Mouse (Mus musculus) NIH3T3 (cell line): Measurements from ENCODE around the gene Il21r.
A peak's percentile ranks its signal among the peaks of the same experiment; 100 is the strongest.

Source experiments
- DNase-seq: peaks from one replicate; pipeline ENCODE4 v3.0.0-alpha.2; 2012; ENCODE audit warnings: low read depth

Il21r gene

DNA sequence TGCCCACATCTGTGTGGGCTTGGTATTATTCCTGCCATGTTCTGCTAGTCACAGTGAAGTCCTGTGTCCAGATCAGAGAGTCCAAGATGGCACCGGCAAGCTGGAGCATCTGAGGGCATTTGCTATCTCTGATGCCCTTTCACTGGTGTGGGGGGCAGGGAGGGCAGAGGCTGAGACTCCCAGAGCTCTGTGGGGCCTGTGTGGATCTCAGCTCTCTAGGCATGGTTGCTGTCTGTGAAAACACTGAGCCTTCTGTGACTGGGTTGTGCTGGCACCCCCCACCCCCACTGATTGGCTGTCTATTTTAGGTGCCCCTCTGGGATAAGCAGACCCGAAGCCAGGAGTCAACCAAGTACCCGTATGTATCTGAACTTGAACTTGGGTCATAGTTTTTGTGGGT lies 28.4 kb upstream of the Il21r start:
- DNase-seq: no peak

DNA sequence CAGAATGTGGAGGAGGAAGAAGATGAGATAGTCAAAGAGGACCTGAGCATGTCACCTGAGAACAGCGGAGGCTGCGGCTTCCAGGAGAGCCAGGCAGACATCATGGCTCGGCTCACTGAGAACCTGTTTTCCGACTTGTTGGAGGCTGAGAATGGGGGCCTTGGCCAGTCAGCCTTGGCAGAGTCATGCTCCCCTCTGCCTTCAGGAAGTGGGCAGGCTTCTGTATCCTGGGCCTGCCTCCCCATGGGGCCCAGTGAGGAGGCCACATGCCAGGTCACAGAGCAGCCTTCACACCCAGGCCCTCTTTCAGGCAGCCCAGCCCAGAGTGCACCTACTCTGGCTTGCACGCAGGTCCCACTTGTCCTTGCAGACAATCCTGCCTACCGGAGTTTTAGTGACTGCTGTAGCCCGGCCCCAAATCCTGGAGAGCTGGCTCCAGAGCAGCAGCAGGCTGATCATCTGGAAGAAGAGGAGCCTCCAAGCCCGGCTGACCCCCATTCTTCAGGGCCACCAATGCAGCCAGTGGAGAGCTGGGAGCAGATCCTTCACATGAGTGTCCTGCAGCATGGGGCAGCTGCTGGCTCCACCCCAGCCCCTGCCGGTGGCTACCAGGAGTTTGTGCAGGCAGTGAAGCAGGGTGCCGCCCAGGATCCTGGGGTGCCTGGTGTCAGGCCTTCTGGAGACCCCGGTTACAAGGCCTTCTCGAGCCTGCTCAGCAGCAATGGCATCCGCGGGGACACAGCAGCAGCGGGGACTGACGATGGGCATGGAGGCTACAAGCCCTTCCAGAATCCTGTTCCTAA lies 27.3 kb upstream of the Il21r start:
- DNase-seq: no peak

GRCm38 (mm10) chr7:125576982-125577381 lies 26.2 kb upstream of the Il21r start:
- DNase-seq: peak; percentile 88

DNA sequence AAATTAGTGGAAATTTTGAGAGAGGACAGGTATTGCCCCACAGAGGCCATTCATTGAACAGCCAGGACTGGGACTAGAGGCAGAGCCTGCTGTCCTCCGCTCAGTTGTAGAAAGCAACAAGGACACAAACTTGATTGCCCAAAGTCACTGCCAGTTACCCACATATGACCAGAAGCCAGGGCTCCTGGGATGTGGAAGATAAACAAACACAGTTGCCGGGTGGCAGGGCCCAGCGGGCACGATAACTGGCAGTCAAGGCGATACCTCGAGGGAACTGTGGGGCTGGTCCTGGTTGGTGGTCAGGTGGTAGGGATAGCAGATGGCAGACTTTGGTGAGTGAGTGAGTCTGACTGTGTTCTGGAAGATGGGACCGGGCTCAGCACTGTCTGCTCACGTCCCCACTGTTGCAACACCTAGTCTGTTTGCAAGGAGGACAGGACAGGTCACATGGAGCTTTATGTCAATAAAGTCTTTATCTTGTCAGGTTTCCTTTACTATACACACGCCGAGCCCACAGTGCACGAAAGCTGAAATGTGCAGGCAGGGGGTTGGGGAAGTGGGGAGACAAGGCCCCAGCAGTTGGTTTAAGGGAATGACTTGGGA lies 25.6 kb upstream of the Il21r start:
- no peak for DNase-seq

- no peak for DNase-seq
Observed at GRCm38 (mm10) chr7:125578106-125578505, 25.1 kb upstream of the Il21r start.

DNA sequence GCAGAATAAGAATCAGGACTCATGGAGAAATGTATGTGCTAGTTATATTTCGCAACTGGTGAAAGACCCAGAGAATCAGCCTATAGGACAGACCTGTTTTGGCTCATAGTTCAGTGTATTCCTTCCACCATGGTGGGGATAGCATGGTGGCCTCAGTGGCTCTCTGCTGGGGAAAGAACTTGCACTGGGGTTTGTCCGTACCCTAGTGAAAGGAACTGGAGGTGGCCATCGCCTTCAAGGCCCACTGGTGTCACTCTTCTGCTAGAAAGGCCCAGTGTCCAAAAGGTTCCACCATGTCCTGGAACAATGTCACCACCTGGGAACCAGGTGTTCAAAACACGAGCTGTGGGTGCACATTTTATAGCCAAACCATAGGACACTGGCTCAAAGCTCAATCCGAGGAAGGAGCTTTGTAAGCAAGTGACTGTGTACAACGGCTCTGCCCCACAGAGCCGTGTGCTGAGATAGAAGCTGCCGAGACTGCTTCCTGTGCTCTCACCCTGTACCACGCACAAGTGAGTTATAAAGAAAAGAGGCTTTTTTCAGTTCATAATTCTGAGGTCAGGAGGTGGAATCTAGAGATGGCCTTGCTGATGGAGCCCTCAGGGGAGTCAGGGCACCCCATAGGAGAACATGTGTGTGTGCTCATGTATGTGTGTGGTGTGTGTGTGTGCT lies 23.5 kb upstream of the Il21r start:
- no peak for DNase-seq

- no peak for DNase-seq
Observed at GRCm38 (mm10) chr7:125580220-125580549, 23.0 kb upstream of the Il21r start.

DNA sequence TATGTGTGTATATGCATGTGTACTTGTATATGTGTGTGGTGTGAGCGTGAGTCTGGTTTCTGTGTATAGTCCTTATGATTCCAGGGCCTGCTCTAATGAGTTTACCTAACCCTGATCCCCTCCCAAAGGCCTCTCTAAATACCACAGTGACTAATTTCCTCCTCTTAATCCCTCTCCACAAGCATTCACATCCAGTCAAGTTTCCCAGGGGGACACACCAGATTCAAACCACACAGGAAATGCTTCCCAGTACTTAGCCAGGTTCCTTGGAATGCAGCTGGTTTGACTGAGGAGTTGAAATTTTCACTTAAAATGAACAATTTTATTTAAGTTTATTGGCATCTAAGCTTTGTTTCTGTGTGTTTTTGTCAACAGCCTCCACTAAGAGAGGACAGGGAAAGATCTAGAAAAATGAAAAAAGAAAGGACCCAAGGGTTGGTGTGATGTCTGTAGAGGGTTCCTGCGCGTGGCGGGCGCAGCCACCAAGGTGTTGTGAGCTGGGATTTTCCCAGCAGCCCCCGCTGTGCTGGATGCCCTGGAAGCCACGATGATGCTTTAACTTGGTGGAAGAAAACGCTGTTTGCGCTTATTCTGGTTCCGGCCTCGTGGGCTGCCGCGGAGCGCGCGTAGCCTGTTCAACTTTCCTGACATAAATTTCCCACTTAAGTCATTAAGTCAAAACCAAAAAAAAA lies 22.5 kb upstream of the Il21r start:
- DNase-seq: peak; percentile 58

GRCm38 (mm10) chr7:125581317-125581672 lies 21.9 kb upstream of the Il21r start:
- DNase-seq: peak; percentile 89

DNA sequence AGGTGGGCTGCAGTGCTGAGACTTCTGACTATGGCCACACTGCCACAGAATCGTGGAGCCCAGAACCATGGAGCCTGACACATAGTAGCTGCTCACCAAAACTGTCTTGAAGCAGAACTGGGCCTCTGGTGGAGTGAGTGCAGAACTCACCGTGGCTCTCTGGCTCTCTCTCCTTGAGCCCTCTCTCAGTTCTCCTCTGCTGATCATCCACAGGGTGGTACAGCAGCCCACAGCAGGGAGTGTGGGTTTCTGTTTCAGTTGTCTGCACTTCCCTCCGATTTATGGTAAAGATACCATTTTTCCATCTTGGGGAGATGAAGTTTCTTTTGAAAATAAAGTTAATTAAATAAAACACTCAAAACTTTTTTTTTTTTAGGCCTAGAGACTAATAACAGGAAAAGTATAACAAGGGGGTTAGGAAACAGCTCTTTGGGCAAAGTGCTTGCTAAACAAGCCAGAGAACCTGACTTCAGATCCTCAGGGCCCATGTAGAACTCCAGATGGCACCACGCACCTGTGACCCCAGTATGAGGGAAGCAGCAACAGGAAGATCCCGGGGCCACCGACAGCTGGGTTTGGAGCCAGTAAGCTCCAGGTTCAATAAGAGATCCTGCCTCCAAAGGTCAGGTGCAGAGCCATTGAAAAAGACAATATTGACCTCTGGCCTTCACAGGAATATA lies 19.8 kb upstream of the Il21r start:
- DNase-seq: no peak

GRCm38 (mm10) chr7:125584005-125584369 lies 19.2 kb upstream of the Il21r start:
- DNase-seq: no peak

DNA sequence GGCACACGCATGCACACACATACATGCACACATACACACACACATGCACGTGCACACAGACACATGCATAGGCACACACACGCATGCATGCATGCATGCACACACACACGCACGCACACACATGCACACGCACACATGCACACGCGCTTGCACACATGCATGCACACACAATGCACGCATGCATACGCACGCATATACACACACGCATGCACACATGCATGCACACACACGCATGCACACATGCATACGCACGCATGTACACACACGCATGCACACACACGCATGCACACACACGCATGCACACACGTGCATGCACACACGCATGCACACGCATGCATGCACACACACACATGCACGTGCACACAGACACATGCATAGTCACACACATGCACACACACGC lies 16.9 kb upstream of the Il21r start:
- no peak for DNase-seq

DNA sequence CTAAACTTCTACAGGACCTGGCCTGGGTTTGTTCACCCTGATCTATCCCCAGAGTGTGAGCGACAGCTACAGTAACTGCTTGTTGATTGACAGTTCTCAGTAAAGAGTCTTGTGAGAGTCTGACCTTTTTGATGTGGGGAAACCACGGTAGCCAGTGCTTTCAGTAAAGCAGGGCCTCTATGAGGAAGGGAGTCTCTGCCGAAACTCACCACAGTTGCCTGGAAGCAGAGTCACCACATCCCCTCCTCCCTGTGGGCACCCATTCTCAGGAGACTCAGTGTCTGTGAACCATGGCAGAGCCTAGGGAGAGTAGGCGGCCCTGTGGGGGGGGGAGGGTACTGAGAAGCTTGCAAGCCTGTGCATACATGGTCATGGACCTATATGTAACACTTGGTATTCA lies 14.5 kb upstream of the Il21r start:
- no peak for DNase-seq

DNA sequence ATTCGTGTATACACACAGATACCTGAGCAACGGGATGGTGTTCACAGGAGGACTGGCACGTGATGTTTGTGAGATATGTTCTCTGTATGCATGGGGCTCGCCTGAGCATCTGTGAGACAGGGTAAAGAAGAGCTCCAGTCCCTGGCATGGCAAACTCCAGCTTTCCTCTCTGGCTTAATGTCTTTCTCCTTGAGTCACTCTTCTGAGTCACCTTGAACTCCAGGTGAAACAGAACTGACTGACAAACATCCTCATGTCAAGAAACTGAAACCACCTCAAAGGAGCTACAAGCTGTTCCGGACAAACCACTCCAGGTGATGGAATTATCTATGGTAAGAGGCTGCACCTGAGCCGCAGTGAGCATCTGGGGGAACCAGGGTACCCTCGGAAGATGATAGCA lies 13.3 kb upstream of the Il21r start:
- DNase-seq: no peak

DNA sequence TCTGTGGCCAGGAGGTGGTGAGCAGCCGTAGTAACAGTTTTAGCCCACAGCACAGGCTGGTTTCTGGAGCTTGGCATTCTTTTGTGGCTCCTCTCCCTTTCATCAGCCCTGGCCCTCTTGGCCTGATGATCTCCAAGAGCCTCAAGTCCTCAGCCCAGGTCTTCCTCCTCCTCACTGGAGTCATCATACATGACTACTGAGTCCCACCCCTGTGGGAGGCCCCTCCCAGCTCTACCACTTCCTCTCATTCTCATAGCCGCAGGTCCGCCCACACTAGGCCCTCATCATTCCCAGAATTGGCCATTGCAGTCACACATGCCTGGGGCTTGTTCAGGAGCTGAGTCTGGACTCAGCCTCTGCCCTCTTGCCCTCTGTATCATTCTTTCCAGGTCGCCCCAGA lies 9.4 kb upstream of the Il21r start:
- DNase-seq: no peak

GRCm38 (mm10) chr7:125596406-125596805 lies 6.8 kb upstream of the Il21r start:
- DNase-seq: peak; percentile 49

GRCm38 (mm10) chr7:125597083-125597482 lies 6.1 kb upstream of the Il21r start:
- DNase-seq: no peak

- no peak for DNase-seq
Observed at GRCm38 (mm10) chr7:125597516-125598347, 5.5 kb upstream of the Il21r start.

GRCm38 (mm10) chr7:125599373-125599973 lies 3.8 kb upstream of the Il21r start:
- DNase-seq: no peak

DNA sequence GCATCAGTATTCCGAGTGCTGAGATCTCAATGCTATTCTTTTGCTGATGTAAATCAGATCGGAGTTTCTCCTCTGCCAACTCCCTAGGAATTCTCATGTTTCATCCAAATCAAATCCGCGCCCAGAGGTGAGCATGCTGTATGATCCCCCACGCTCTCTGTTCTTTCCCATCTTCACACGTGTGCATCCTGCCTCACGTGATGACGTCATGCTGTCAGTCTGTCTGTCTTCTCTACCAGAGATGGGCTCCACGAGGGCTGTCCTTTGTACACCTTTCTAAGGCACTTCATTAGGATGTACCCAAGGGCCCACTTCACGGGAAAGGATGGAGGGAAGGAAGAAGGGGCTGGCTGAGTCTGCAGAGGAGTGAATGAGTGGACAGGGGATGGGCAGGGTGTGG lies 3.1 kb upstream of the Il21r start:
- no peak for DNase-seq
